Mouse (Mus musculus): ENCODE results near the gene Mbnl1.

Gene Mbnl1

GRCm38 (mm10) chr3:60570491-60571022, 97.9 kb downstream of the Mbnl1 start:
- peak; percentile 90 for DNase-seq

GRCm38 (mm10) chr3:60571493-60571892, 98.9 kb downstream of the Mbnl1 start:
- DNase-seq = no peak

DNA sequence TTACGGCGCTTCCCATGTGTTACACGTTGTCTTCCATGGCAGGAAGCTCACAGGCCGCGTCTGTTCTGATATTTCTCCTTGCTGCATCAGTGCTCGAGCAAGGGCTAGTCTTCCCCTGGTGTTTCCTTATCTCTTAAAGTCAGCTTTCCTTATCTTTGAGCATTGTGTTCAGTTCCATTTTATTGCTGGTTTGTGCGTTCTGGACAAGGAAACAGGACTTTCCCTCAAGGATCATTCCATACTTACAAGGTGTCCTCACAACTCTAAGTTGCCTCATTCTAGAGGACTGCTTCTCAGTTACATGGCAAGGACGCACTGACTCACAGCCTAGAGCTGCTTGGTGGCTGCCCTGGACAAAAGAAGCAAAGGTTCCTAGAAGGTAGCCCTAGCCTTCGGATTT, 101.6 kb downstream of the Mbnl1 start:
- peak; percentile 61 for DNase-seq

GRCm38 (mm10) chr3:60574849-60575524, 102.4 kb downstream of the Mbnl1 start:
- no peak for DNase-seq

- DNase-seq = no peak
Measured at GRCm38 (mm10) chr3:60575945-60576344, 103.3 kb downstream of the Mbnl1 start.

DNA sequence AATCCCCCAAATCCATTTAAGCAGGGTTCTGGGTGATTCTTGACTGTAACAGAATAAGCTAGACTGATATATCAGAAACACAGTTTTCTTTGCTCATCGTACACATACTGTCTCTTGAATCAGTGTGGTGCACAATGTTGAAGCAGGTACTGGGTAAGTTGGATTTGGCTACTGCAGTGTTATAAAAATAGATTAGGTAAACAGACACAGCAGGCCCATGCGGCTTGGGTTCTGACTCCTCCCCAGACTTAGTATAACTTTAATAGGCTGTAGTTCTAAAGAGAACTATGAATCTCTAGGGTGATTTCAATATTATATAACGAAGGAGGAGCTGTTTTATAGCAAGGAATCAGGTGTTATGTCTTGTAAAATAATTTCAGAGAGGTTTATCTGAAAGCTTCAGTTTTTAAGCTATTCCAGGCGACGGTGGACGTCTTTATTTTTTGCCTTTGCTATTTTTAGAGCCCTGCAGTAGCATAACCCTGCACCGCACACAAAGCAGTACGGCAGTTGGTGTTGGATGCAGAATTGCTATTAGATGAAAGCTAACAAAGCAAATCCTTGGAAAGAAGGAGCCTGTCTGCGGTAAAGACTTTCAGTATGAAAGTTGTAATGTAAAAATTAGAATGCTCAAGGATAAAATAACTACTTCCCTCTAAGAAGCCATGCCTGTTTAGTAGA, 103.9 kb downstream of the Mbnl1 start:
- no peak for DNase-seq

GRCm38 (mm10) chr3:60579880-60580279, 107.2 kb downstream of the Mbnl1 start:
- no peak for DNase-seq

GRCm38 (mm10) chr3:60580699-60581098, 108.1 kb downstream of the Mbnl1 start:
- no peak for DNase-seq

DNA sequence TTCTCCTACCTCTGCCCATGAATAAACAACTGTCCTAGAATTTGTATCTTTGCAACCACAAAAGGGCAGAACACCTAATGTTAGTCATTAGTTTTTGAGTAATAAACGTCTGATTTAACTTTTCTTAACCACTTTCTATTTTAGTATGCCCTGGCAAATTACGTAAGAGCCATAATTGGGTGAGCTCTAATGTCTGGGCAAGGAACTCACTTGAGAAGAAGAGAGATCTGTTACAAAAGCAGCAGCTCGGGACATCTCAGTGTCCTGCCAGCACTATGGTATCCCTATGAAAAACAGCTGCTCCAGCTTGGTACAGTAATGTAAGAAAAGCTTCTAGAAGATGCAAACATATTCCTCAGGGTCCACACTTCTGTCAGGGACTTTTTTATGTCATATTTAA, 109.5 kb downstream of the Mbnl1 start:
- no peak for DNase-seq

- no peak for DNase-seq
Measured at GRCm38 (mm10) chr3:60582620-60583019, 110.0 kb downstream of the Mbnl1 start.

DNA sequence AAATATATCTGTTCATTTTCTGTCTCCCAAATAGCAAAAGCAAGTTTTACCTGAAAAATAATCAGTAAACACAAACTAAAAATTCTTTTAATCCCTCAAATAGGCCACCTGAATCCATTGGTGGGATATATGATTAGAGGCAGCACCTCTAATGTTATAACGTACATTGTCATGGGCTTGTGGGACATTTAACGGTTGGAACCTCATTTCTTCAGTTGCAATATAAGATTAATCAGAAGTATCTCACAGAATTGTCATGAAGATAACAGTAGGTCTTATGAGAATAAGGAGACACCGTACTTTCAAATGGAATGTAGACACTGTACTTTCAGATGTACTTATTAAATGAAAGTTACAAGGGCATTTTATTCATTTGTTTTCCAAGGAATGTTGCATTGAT, 112.1 kb downstream of the Mbnl1 start:
- DNase-seq = no peak

GRCm38 (mm10) chr3:60586046-60586445, 113.4 kb downstream of the Mbnl1 start:
- DNase-seq = no peak

- DNase-seq = no peak
Measured at GRCm38 (mm10) chr3:60587149-60587548, 114.5 kb downstream of the Mbnl1 start.

- DNase-seq = no peak
Measured at GRCm38 (mm10) chr3:60589361-60589760, 116.7 kb downstream of the Mbnl1 start.

- DNase-seq = no peak
Measured at GRCm38 (mm10) chr3:60595606-60596005, 123.0 kb downstream of the Mbnl1 start.

- DNase-seq = no peak
Measured at GRCm38 (mm10) chr3:60596985-60597384, 124.4 kb downstream of the Mbnl1 start.

DNA sequence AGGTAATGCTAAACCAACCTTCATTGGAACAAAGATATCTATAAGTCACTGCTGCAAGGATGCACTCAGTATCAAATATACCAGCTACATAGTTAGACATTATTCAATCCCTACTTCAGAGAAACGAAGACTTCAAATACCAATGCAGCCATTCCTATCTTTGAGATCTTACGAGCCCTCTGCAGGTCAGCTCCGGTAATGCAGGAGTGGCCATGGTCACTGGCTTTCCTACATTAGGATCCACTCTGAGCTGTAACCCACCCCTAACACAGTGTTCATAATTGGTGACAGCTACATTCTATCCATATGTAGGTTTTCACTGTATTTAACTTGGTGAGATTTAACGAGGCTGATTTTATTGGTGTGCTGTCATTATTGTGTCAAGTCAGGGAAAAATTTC, 129.1 kb downstream of the Mbnl1 start:
- DNase-seq = peak; percentile 84

GRCm38 (mm10) chr3:60602923-60603549, 130.4 kb downstream of the Mbnl1 start:
- DNase-seq = peak; percentile 73

GRCm38 (mm10) chr3:60603637-60604036, 131.0 kb downstream of the Mbnl1 start:
- no peak for DNase-seq

- peak; percentile 46 for DNase-seq
Measured at GRCm38 (mm10) chr3:60604205-60604604, 131.6 kb downstream of the Mbnl1 start.

- DNase-seq = no peak
Measured at GRCm38 (mm10) chr3:60608952-60609403, 136.3 kb downstream of the Mbnl1 start.

DNA sequence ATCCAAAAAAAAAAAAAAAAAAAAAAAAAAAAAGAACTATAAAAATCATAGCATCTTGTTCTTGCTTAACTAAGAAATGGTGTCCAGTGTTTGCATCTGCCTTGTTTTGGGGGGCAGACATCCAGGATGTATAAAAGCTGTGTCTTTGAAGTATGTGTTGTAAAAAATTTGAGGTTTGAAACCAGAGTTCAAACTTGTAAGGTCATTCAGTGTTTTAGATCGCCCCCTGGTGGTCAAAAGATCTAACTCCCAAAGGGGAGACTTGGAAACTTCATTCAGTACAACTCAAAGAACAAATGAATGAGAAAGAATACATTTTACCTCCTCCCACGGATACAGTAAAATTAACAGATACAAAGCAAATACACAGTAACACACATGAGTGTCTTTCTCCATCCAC, 139.2 kb downstream of the Mbnl1 start:
- DNase-seq = peak; percentile 61

DNA sequence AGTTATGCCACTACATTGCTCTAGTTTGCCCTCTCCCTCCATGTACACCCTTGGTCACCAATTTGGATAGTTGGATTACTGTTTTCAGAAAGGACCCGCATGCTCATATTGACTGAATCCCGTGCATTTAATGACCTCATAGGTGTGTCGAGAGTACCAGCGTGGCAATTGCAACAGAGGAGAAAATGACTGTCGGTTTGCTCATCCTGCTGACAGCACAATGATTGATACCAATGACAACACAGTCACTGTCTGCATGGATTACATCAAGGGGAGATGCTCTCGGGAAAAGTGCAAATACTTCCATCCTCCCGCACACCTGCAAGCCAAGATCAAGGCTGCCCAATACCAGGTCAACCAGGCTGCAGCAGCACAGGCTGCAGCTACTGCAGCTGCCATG, 140.5 kb downstream of the Mbnl1 start:
- DNase-seq = no peak

DNA sequence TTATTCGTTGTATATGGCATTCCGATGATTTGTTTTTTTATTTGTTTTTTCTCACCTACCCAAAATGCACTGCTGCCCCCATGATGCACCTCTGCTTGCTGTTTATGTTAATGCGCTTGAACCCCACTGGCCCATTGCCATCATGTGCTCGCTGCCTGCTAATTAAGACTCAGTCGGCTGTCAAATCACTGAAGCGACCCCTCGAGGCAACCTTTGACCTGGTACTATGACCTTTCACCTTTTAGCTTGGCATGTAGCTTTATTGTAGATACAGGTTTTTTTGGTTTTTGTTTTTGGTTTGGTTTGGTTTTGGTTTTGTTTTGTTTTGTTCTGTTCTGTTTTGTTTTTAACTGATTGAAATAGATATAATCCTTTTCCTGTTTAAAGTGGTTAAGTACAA, 141.9 kb downstream of the Mbnl1 start:
- DNase-seq = no peak
